Mouse (Mus musculus): ENCODE measurements at regions not wholly inside any gene's neighbourhood (a gene's known extent, or its start where the extent isn't known, plus 50 kb on each side); places are given as distances from the start of the nearest gene placed in this dataset.

- no peak for DNase-seq
These were observed 1171.1 kb downstream of the Efnb2 start for GRCm38 (mm10) chr8:7489948-7490347.

GRCm38 (mm10) chr8:7472153-7472796 is 1188.8 kb downstream of the Efnb2 start:
- no peak for DNase-seq

GRCm38 (mm10) chr8:7469261-7469660 is 1191.8 kb downstream of the Efnb2 start:
- no peak for DNase-seq

- DNase-seq, result no peak
These were observed 1198.2 kb downstream of the Efnb2 start for GRCm38 (mm10) chr8:7462798-7463197.

GRCm38 (mm10) chr8:7449361-7449760 is 1211.7 kb downstream of the Efnb2 start:
- DNase-seq, result no peak

GRCm38 (mm10) chr8:7447026-7447425 is 1214.0 kb downstream of the Efnb2 start:
- no peak for DNase-seq

GRCm38 (mm10) chr8:7440829-7441228 is 1220.2 kb downstream of the Efnb2 start:
- no peak for DNase-seq

- DNase-seq, result peak; percentile 9
These were observed 1220.8 kb downstream of the Efnb2 start for GRCm38 (mm10) chr8:7440278-7440684.

GRCm38 (mm10) chr8:7439869-7440268 is 1221.2 kb downstream of the Efnb2 start:
- DNase-seq, result no peak

GRCm38 (mm10) chr8:7430482-7430881 is 1230.6 kb downstream of the Efnb2 start:
- DNase-seq, result no peak

- no peak for DNase-seq
These were observed 1262.9 kb downstream of the Efnb2 start for GRCm38 (mm10) chr8:7398175-7398574.

GRCm38 (mm10) chr8:7397355-7397862 is 1263.6 kb downstream of the Efnb2 start:
- DNase-seq, result no peak

Measured in kidney, postnatal 14 days (tissue).